In genomic region chr11:23271770-23272724, GRCm38 (mm10) we compare ENCODE assay signal across 8 mouse cellular contexts. TPM values are rescaled to one million over a fixed set of nuclear protein-coding genes. Genes with fewer than 3 reads are reported as not detected.
DNase-seq lines count a peak whose midpoint lies in the region; ATAC-seq lines count a peak whose summit lies in the region.

No protein-coding gene starts in this region.

- H3K4me2 ChIP-seq in liver, embryonic 12.5 days = no peak overlapping the region
- no peak overlapping the region for H3K4me2 ChIP-seq in liver, embryonic 11.5 days

- H3K27ac ChIP-seq in liver, embryonic 12.5 days = no peak overlapping the region
- H3K27ac ChIP-seq in liver, embryonic 11.5 days (ENCODE audit: low read depth, low read length) = no peak overlapping the region

- 82% methylated on average over 4 of the region's 4 CpGs for WGBS in liver, embryonic 12.5 days (ENCODE audit: insufficient replicate concordance)
- WGBS in liver, embryonic 11.5 days = 84% methylated on average over 4 of the region's 4 CpGs

- H3K9me3 ChIP-seq in liver, embryonic 12.5 days (replicated peaks) = no peaks in the 10 kb centered on the region
- no peaks in the 10 kb centered on the region for H3K9me3 ChIP-seq in liver, embryonic 11.5 days (ENCODE audit: control insufficient read depth, low read length)

- no peak overlapping the region for H3K9ac ChIP-seq in liver, embryonic 12.5 days
- H3K9ac ChIP-seq in liver, embryonic 11.5 days (ENCODE audit: low read depth, low read length) = no peak overlapping the region

- H3K4me1 ChIP-seq in liver, embryonic 12.5 days = no peaks in the 10 kb centered on the region
- no peaks in the 10 kb centered on the region for H3K4me1 ChIP-seq in liver, embryonic 11.5 days (replicated peaks; ENCODE audit: control insufficient read depth, insufficient read depth, low read length)

- peak; percentile 64 for DNase-seq in adrenal gland, postnatal 14 days
- no peak for DNase-seq in adrenal gland, adult 8-10 months
- DNase-seq in liver, embryonic 11.5 days (ENCODE audit: low spot score) = no peak
- peak; percentile 35 for DNase-seq in c-Kit-positive CD71-positive TER-119-positive erythroid progenitor cells, embryonic 14.5 days (ENCODE audit: low spot score)
- DNase-seq in heart, postnatal 4 days = peak; percentile 26
- DNase-seq in right cerebral cortex, postnatal 36 days (ENCODE audit: low spot score in 2 of 2) = no peak

- H3K36me3 ChIP-seq in liver, embryonic 12.5 days = peaks cover 91% of the 10 kb centered on the region
- peaks cover 52% of the 10 kb centered on the region for H3K36me3 ChIP-seq in liver, embryonic 11.5 days (ENCODE audit: control insufficient read depth, insufficient read depth, low read length)

- no peak overlapping the region for H3K4me3 ChIP-seq in liver, embryonic 12.5 days
- no peak overlapping the region for H3K4me3 ChIP-seq in liver, embryonic 11.5 days (ENCODE audit: low read depth, low read length)

- no peaks in the 10 kb centered on the region for H3K27me3 ChIP-seq in liver, embryonic 12.5 days (replicated peaks)
- no peaks in the 10 kb centered on the region for H3K27me3 ChIP-seq in liver, embryonic 11.5 days (replicated peaks; ENCODE audit: control insufficient read depth, insufficient read depth, low read length)

- 0 out of 2 replicates have a peak, but pooled peaks have one; percentile 27 for ATAC-seq in liver, embryonic 12.5 days
- ATAC-seq in liver, embryonic 11.5 days (replicated peaks; ENCODE audit: low FRiP score) = no peak
- ATAC-seq in megakaryocyte-erythroid progenitor cell, adult 5-6 weeks (replicated peaks; ENCODE audit: low FRiP score, low TSS enrichment, poor library complexity, severe bottlenecking) = 0 out of 2 replicates have a peak, but pooled peaks have one; percentile 47

RNA-seq across cellular contexts. Expression of gene Xpo1, which starts 16.2 kb away (rescaled TPM):
- 76.8 and 79.1 TPM in 2 replicates for total RNA-seq in adrenal gland, postnatal 14 days (2021)
- total RNA-seq in adrenal gland, adult 8-10 months (2022) = 10 to 100 TPM; 53.5 to 60.4 (median 60.2) TPM
- 104 TPM in 2 replicates for polyA plus RNA-seq in liver, embryonic 12.5 days (2016; fragmentation: Nextera tagmentation; extraction: Ambion mirVana)
- polyA plus RNA-seq in liver, embryonic 11.5 days (2014; fragmentation: Nextera tagmentation; extraction: Ambion mirVana) = 118 and 131 TPM in 2 replicates
- 10 to 100 TPM; 72.4 to 80.0 TPM for total RNA-seq in heart, postnatal 4 days (2021)
- 106 and 142 TPM in 2 replicates for total RNA-seq in megakaryocyte-erythroid progenitor cell, adult 5-6 weeks (2014; fragmentation: Nextera tagmentation)
- total RNA-seq in megakaryocyte-erythroid progenitor cell, adult 5-6 weeks (2017) = 322 and 338 TPM in 2 replicates

RNA-seq across cellular contexts. Expression of gene Usp34, which starts 34.6 kb away (rescaled TPM):
- total RNA-seq in adrenal gland, postnatal 14 days (2021) = 60.7 and 62.4 TPM in 2 replicates
- total RNA-seq in adrenal gland, adult 8-10 months (2022) = 10 to 100 TPM; 50.4 to 85.3 (median 65.7) TPM
- polyA plus RNA-seq in liver, embryonic 12.5 days (2016; fragmentation: Nextera tagmentation; extraction: Ambion mirVana) = 10.7 and 14.4 TPM in 2 replicates
- 19.7 and 21.8 TPM in 2 replicates for polyA plus RNA-seq in liver, embryonic 11.5 days (2014; fragmentation: Nextera tagmentation; extraction: Ambion mirVana)
- 10 to 100 TPM; 51.9 to 55.2 TPM for total RNA-seq in heart, postnatal 4 days (2021)
- total RNA-seq in megakaryocyte-erythroid progenitor cell, adult 5-6 weeks (2014; fragmentation: Nextera tagmentation) = 50.7 and 76.1 TPM in 2 replicates
- 31.9 and 59.4 TPM in 2 replicates for total RNA-seq in megakaryocyte-erythroid progenitor cell, adult 5-6 weeks (2017)

Comparison
In these comparisons a context has a peak if more than half of its experiments do, and no peak if none do; other contexts are left out.
1. DNase-seq: peak in adrenal gland, postnatal 14 days (single experiment), c-Kit-positive CD71-positive TER-119-positive erythroid progenitor cells, embryonic 14.5 days (single experiment) and heart, postnatal 4 days (single experiment); none in adrenal gland, adult 8-10 months (single experiment), liver, embryonic 11.5 days (single experiment) and right cerebral cortex, postnatal 36 days (0 of 2).